Mouse (Mus musculus): ENCODE data around the gene Fancc. TPM values are rescaled to one million over a fixed set of nuclear protein-coding genes. Genes with fewer than 3 reads are reported as not detected.

Fancc gene
- total and polyA plus RNA-seq, 2 experiments from 2014 or later = 9.2 to 12.1 TPM

DNA sequence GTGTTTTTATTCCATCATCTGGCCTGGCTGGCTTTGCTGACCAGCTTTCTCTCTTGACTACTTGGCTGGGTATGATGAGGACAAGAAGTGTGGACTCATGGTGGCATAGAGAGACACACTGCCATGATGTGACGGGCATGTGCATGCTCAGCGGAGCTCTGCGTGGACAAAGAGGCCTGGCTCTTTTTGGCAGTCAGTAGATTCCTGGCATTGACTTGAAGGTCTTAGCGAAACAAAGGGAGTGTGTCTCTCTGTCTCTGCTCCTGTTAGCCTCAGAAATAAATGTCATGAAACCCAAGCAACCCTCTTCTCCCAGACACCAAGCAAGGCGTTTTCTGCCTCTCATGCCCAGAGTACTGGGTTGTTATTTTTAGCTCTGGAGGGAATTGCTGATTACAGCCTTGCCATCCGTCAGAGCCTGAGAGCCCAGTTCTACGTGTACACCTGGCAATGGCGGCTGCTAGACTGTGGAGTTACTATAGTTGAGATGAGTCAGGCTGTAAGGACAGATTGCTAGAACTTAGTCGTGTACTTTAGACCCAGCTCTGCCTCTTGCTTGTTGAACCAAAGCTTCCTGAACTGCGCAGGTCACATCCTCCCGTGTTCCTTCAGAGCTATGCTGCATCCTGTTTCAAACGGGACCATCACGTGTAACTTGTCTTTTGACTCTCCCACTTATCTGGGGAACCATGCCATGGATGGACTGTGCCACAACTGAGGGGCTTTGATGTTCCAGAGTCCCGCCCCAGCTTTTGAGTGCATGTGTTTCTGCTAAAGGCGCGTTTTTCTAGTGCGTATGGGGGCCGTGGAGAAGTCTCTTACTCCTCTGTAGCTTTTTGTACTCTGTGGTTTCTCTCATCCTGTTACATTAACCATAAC, 236.1 kb downstream of the Fancc start:
- DNase-seq (ENCODE audit: low spot score) = peak; percentile 86
- TF ChIP-seq CTCF (IDR thresholded peaks at IDR 0.05) = no peak

GRCm38 (mm10) chr13:63260133-63260532, 236.9 kb downstream of the Fancc start:
- H3K4me2 ChIP-seq (ENCODE audit: low read depth, low read length, poor library complexity, severe bottlenecking) = no peak overlapping the region
- H3K4me3 ChIP-seq (ENCODE audit: low read depth, low read length) = no peak overlapping the region
- no peak overlapping the region for H3K9ac ChIP-seq (replicated peaks; ENCODE audit: low read length, poor library complexity, severe bottlenecking)
- ATAC-seq (ENCODE audit: low FRiP score) = no peak; the same call in 1 of the 2 replicates
- no peaks in the 10 kb centered on the region for H3K27me3 ChIP-seq (ENCODE audit: insufficient read depth, low read length)
- WGBS = 19% methylated on average over 4 of the region's 4 CpGs
- peaks cover 9% of the 10 kb centered on the region for H3K4me1 ChIP-seq (ENCODE audit: insufficient read depth, low read length)
- H3K9me3 ChIP-seq (ENCODE audit: low read length) = no peaks in the 10 kb centered on the region
- no peak for TF ChIP-seq CTCF (IDR thresholded peaks at IDR 0.05)
- no peak for DNase-seq (ENCODE audit: low spot score)
- no peak overlapping the region for H3K27ac ChIP-seq (ENCODE audit: low read depth, low read length)
- H3K36me3 ChIP-seq (ENCODE audit: insufficient read depth, low read length) = no peaks in the 10 kb centered on the region

More for the DNA sequence above, 236.1 kb downstream of the Fancc start:
- H3K36me3 ChIP-seq (ENCODE audit: insufficient read depth, low read length) = no peaks in the 10 kb centered on the region
- peak; percentile 74 for ATAC-seq (ENCODE audit: low FRiP score)
- H3K4me1 ChIP-seq (ENCODE audit: insufficient read depth, low read length) = peaks cover 9% of the 10 kb centered on the region
- no peaks in the 10 kb centered on the region for H3K9me3 ChIP-seq (ENCODE audit: low read length)
- no peak overlapping the region for H3K9ac ChIP-seq (replicated peaks; ENCODE audit: low read length, poor library complexity, severe bottlenecking)
- no peaks in the 10 kb centered on the region for H3K27me3 ChIP-seq (ENCODE audit: insufficient read depth, low read length)
- H3K27ac ChIP-seq (ENCODE audit: low read depth, low read length) = no peak overlapping the region; the same call in 1 of the 2 replicates
- no peak overlapping the region for H3K4me3 ChIP-seq (ENCODE audit: low read depth, low read length)
- 58% methylated on average over 18 of the region's 18 CpGs for WGBS
- H3K4me2 ChIP-seq (ENCODE audit: low read depth, low read length, poor library complexity, severe bottlenecking) = no peak overlapping the region

GRCm38 (mm10) chr13:63258671-63259070, 238.4 kb downstream of the Fancc start:
- Histone ChIP-seq H3K27ac (ENCODE audit: low read depth, low read length) (no peak overlapping the region), H3K9me3 (ENCODE audit: low read length) (no peaks in the 10 kb centered on the region), H3K4me3 (ENCODE audit: low read depth, low read length) (no peak overlapping the region), H3K36me3 (ENCODE audit: insufficient read depth, low read length) (no peaks in the 10 kb centered on the region), H3K9ac (replicated peaks; ENCODE audit: low read length, poor library complexity, severe bottlenecking) (no peak overlapping the region), H3K4me2 (ENCODE audit: low read depth, low read length, poor library complexity, severe bottlenecking) (no peak overlapping the region), H3K4me1 (ENCODE audit: insufficient read depth, low read length) (peaks cover 9% of the 10 kb centered on the region), H3K27me3 (ENCODE audit: insufficient read depth, low read length) (no peaks in the 10 kb centered on the region)
- ATAC-seq (ENCODE audit: low FRiP score) (no peak), DNase-seq (ENCODE audit: low spot score) (no peak)
- 86% methylated on average over 4 of the region's 4 CpGs for WGBS
- no peak for TF ChIP-seq CTCF (IDR thresholded peaks at IDR 0.05)

GRCm38 (mm10) chr13:63258167-63258582, 238.9 kb downstream of the Fancc start:
- 82% methylated on average over 6 of the region's 6 CpGs for WGBS
- no peak overlapping the region for H3K27ac ChIP-seq (ENCODE audit: low read depth, low read length)
- H3K4me2 ChIP-seq (ENCODE audit: low read depth, low read length, poor library complexity, severe bottlenecking) = no peak overlapping the region
- H3K4me3 ChIP-seq (ENCODE audit: low read depth, low read length) = no peak overlapping the region
- peaks cover 9% of the 10 kb centered on the region for H3K4me1 ChIP-seq (ENCODE audit: insufficient read depth, low read length)
- no peaks in the 10 kb centered on the region for H3K9me3 ChIP-seq (ENCODE audit: low read length)
- H3K27me3 ChIP-seq (ENCODE audit: insufficient read depth, low read length) = no peaks in the 10 kb centered on the region
- no peak overlapping the region for H3K9ac ChIP-seq (replicated peaks; ENCODE audit: low read length, poor library complexity, severe bottlenecking)
- TF ChIP-seq CTCF (IDR thresholded peaks at IDR 0.05) = no peak
- H3K36me3 ChIP-seq (ENCODE audit: insufficient read depth, low read length) = no peaks in the 10 kb centered on the region
- no peak for ATAC-seq (ENCODE audit: low FRiP score)
- no peak for DNase-seq (ENCODE audit: low spot score)

DNA sequence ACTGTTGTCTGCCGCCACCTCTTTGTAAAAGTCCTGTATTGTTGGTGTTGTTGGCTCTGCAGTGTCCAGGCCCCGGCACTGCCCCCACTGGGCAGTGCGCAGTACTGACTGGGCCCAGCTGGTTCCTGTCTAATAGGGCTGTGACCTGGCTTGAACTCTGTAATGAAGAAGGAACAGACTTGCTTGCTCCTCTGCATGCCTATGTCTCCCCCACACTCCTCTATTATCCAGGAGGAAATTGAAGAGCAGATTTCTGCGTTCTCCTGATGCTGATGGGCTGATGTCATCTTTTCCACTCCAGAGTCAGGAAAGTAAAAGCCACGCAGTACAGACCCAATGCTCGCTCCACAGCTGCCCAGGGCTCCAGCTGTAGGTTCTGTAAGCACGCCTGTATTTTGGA, 240.3 kb downstream of the Fancc start:
- Histone ChIP-seq H3K4me1 (ENCODE audit: insufficient read depth, low read length) (peaks cover 9% of the 10 kb centered on the region), H3K9ac (replicated peaks; ENCODE audit: low read length, poor library complexity, severe bottlenecking) (no peak overlapping the region), H3K27ac (ENCODE audit: low read depth, low read length) (no peak overlapping the region), H3K4me2 (ENCODE audit: low read depth, low read length, poor library complexity, severe bottlenecking) (no peak overlapping the region), H3K36me3 (ENCODE audit: insufficient read depth, low read length) (no peaks in the 10 kb centered on the region), H3K9me3 (ENCODE audit: low read length) (no peaks in the 10 kb centered on the region), H3K27me3 (ENCODE audit: insufficient read depth, low read length) (no peaks in the 10 kb centered on the region), H3K4me3 (ENCODE audit: low read depth, low read length) (no peak overlapping the region)
- ATAC-seq (ENCODE audit: low FRiP score) (no peak), DNase-seq (ENCODE audit: low spot score) (no peak)
- TF ChIP-seq CTCF (IDR thresholded peaks at IDR 0.05) = peak; percentile 5; the same call in 1 of the 2 replicates
- WGBS = 80% methylated on average over 7 of the region's 7 CpGs

DNA sequence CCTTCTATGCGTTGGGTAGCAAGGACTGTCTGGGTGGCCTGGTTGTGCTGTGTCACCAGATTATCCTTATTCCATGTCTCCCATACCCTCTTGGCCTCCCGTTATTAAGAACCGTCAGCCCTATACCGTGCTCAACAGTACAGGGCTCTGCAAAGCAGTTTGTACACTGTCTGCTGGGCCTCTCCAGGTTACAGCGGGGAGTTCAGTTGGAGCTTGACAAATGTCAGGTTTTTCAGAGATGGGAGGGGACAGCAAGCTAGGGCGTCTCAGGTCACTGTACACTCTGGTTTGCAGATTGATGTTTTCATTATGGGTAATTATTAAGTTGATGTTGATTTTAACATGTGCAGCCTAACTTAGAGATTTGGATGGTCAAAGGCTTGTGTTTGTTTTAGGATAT, 240.9 kb downstream of the Fancc start:
- H3K27ac ChIP-seq (ENCODE audit: low read depth, low read length) = no peak overlapping the region
- no peak overlapping the region for H3K4me2 ChIP-seq (ENCODE audit: low read depth, low read length, poor library complexity, severe bottlenecking)
- no peaks in the 10 kb centered on the region for H3K9me3 ChIP-seq (ENCODE audit: low read length)
- H3K27me3 ChIP-seq (ENCODE audit: insufficient read depth, low read length) = no peaks in the 10 kb centered on the region
- H3K4me1 ChIP-seq (ENCODE audit: insufficient read depth, low read length) = peaks cover 8% of the 10 kb centered on the region
- H3K4me3 ChIP-seq (ENCODE audit: low read depth, low read length) = no peak overlapping the region
- 91% methylated on average over 6 of the region's 6 CpGs for WGBS
- TF ChIP-seq CTCF (IDR thresholded peaks at IDR 0.05) = no peak
- ATAC-seq (ENCODE audit: low FRiP score) = no peak
- H3K9ac ChIP-seq (replicated peaks; ENCODE audit: low read length, poor library complexity, severe bottlenecking) = no peak overlapping the region
- H3K36me3 ChIP-seq (ENCODE audit: insufficient read depth, low read length) = no peaks in the 10 kb centered on the region
- DNase-seq (ENCODE audit: low spot score) = no peak

All from midbrain, postnatal 0 days (tissue).